Mouse (Mus musculus): ENCODE measurements around the gene Ptpn7.

- no peak for TF ChIP-seq CTCF (IDR thresholded peaks at IDR 0.05; ENCODE audit: low read depth)
- TF ChIP-seq EP300 (IDR thresholded peaks at IDR 0.05; ENCODE audit: low read depth) = no peak
These were observed 16.0 kb downstream of the Ptpn7 start for GRCm38 (mm10) chr1:135148476-135148875.
